Comparison of ENCODE assay signal across 13 mouse cellular contexts in genomic region chr11:4461154-4461553, GRCm38 (mm10). TPM values are rescaled to one million over a fixed set of nuclear protein-coding genes. Genes with fewer than 3 reads are reported as not detected.
DNase-seq lines count a peak whose midpoint lies in the region; ATAC-seq and TF ChIP-seq lines count a peak whose summit lies in the region.
"Had no signal": no experiment of that assay in that cellular context is flagged by ENCODE, and none has a peak within 500 bp of the region (broad histone marks: within the 10 kb centered on the region; RNA-seq: fewer than 3 reads in every experiment).

No protein-coding gene starts in this region.

- no peak for TF ChIP-seq RAD21 in CH12.LX (IDR thresholded peaks at IDR 0.05; ENCODE audit: low read depth, low read length)

- WGBS in hindbrain, embryonic 11.5 days = 29% methylated on average over 12 of the region's 12 CpGs
- WGBS in hindbrain, embryonic 16.5 days = 40% methylated on average over 12 of the region's 12 CpGs
- 23% methylated on average over 12 of the region's 12 CpGs for WGBS in limb, embryonic 10.5 days
- 16% methylated on average over 12 of the region's 12 CpGs for WGBS in liver, postnatal 0 days (ENCODE audit: insufficient replicate concordance)

- H3K27me3 ChIP-seq in hindbrain, embryonic 11.5 days (ENCODE audit: control insufficient read depth, insufficient read depth, low read length) = no peaks in the 10 kb centered on the region
- H3K27me3 ChIP-seq in hindbrain, embryonic 16.5 days (replicated peaks; ENCODE audit: control insufficient read depth, insufficient read depth, low read length) = no peaks in the 10 kb centered on the region
- no peaks in the 10 kb centered on the region for H3K27me3 ChIP-seq in CH12.LX (replicated peaks)
- H3K27me3 ChIP-seq in limb, embryonic 10.5 days (ENCODE audit: low read depth, poor library complexity, severe bottlenecking) = no peaks in the 10 kb centered on the region
- H3K27me3 ChIP-seq in liver, postnatal 0 days (ENCODE audit: insufficient read depth, low read length) = no peaks in the 10 kb centered on the region
- H3K27me3 ChIP-seq: forebrain, embryonic 15.5 days; hindbrain, embryonic 12.5 days had no signal

- H3K9me3 ChIP-seq in hindbrain, embryonic 11.5 days (ENCODE audit: control insufficient read depth, low read length) = no peaks in the 10 kb centered on the region
- no peaks in the 10 kb centered on the region for H3K9me3 ChIP-seq in hindbrain, embryonic 16.5 days (ENCODE audit: control insufficient read depth, low read length)
- H3K9me3 ChIP-seq in CH12.LX (replicated peaks; ENCODE audit: low read length) = no peaks in the 10 kb centered on the region
- H3K9me3 ChIP-seq in limb, embryonic 10.5 days (replicated peaks) = no peaks in the 10 kb centered on the region
- H3K9me3 ChIP-seq in liver, postnatal 0 days (ENCODE audit: low read length) = no peaks in the 10 kb centered on the region
- H3K9me3 ChIP-seq: forebrain, embryonic 15.5 days; hindbrain, embryonic 12.5 days had no signal

- no peak overlapping the region for H3K4me2 ChIP-seq in hindbrain, embryonic 11.5 days (replicated peaks; ENCODE audit: low read depth, low read length)
- no peak overlapping the region for H3K4me2 ChIP-seq in hindbrain, embryonic 16.5 days (ENCODE audit: low read length)
- H3K4me2 ChIP-seq in CH12.LX (ENCODE audit: insufficient read depth, low read depth, poor library complexity, severe bottlenecking) = no peak overlapping the region
- H3K4me2 ChIP-seq in liver, postnatal 0 days (ENCODE audit: low read depth, low read length) = no peak overlapping the region
- H3K4me2 ChIP-seq: forebrain, embryonic 15.5 days; hindbrain, embryonic 12.5 days had no signal

- no peak overlapping the region for H3K27ac ChIP-seq in hindbrain, embryonic 11.5 days (ENCODE audit: low read depth, low read length)
- no peak overlapping the region for H3K27ac ChIP-seq in hindbrain, embryonic 16.5 days (ENCODE audit: low read depth, low read length)
- H3K27ac ChIP-seq in CH12.LX (ENCODE audit: insufficient read depth, low read depth) = no peak overlapping the region
- no peak overlapping the region for H3K27ac ChIP-seq in limb, embryonic 10.5 days
- no peak overlapping the region for H3K27ac ChIP-seq in liver, postnatal 0 days (ENCODE audit: low read depth)
- H3K27ac ChIP-seq: forebrain, embryonic 15.5 days; hindbrain, embryonic 12.5 days had no signal

- H3K36me3 ChIP-seq in hindbrain, embryonic 11.5 days (ENCODE audit: control insufficient read depth, insufficient read depth, low read length) = no peaks in the 10 kb centered on the region
- H3K36me3 ChIP-seq in hindbrain, embryonic 16.5 days (ENCODE audit: control insufficient read depth, insufficient read depth, low read length) = no peaks in the 10 kb centered on the region
- no peaks in the 10 kb centered on the region for H3K36me3 ChIP-seq in CH12.LX (replicated peaks in 1 of 2; ENCODE audit: control insufficient read depth in 1 of 2, insufficient read depth in 1 of 2, low read length in 1 of 2)
- no peaks in the 10 kb centered on the region for H3K36me3 ChIP-seq in limb, embryonic 10.5 days
- H3K36me3 ChIP-seq in liver, postnatal 0 days (replicated peaks; ENCODE audit: insufficient read depth, low read length) = no peaks in the 10 kb centered on the region
- H3K36me3 ChIP-seq: forebrain, embryonic 15.5 days; hindbrain, embryonic 12.5 days had no signal

- in situ Hi-C loops in CH12.LX (cut with MboI; ENCODE audit: low pct_ligation_motif_present, low pct_unique_long_range_greater_than_20kb, low sequenced_read_pairs) = no loop called here

- no peak for TF ChIP-seq POLR2A in CH12.LX (IDR thresholded peaks at IDR 0.05; ENCODE audit: low read depth, low read length)

- TF ChIP-seq CTCF in CH12.LX (conservative IDR thresholded peaks at IDR 0.05 in 1 of 2, IDR thresholded peaks at IDR 0.05 in 1 of 2; ENCODE audit: low read depth in 2 of 2, low read length in 2 of 2) = no peak
- TF ChIP-seq CTCF in liver, postnatal 0 days (IDR thresholded peaks at IDR 0.05; ENCODE audit: low read depth) = no peak

- no peak for TF ChIP-seq EP300 in CH12.LX (IDR thresholded peaks at IDR 0.05; ENCODE audit: low read length)
- no peak for TF ChIP-seq EP300 in liver, postnatal 0 days (IDR thresholded peaks at IDR 0.05; ENCODE audit: low read depth)

- no peaks in the 10 kb centered on the region for H3K79me2 ChIP-seq in CH12.LX (replicated peaks; ENCODE audit: control insufficient read depth, extremely low read depth, insufficient read depth, poor library complexity, severe bottlenecking)

- H3K9ac ChIP-seq in hindbrain, embryonic 11.5 days (ENCODE audit: low read depth, low read length) = no peak overlapping the region
- H3K9ac ChIP-seq in hindbrain, embryonic 16.5 days (ENCODE audit: low read depth, low read length) = no peak overlapping the region
- H3K9ac ChIP-seq in CH12.LX (ENCODE audit: insufficient read depth, low read depth) = no peak overlapping the region
- H3K9ac ChIP-seq in liver, postnatal 0 days (replicated peaks) = no peak overlapping the region
- H3K9ac ChIP-seq: forebrain, embryonic 15.5 days; hindbrain, embryonic 12.5 days had no signal

- no peaks in the 10 kb centered on the region for H3K4me1 ChIP-seq in hindbrain, embryonic 11.5 days (replicated peaks; ENCODE audit: control insufficient read depth, insufficient read depth, low read length)
- H3K4me1 ChIP-seq in hindbrain, embryonic 16.5 days (ENCODE audit: control insufficient read depth, insufficient read depth, low read depth, low read length) = no peaks in the 10 kb centered on the region
- H3K4me1 ChIP-seq in CH12.LX (ENCODE audit: control insufficient read depth in 1 of 2, insufficient read depth in 2 of 2) = peaks cover 16 to 55% of the 10 kb centered on the region in 2 experiments
- peaks cover 7% of the 10 kb centered on the region for H3K4me1 ChIP-seq in limb, embryonic 10.5 days
- H3K4me1 ChIP-seq in liver, postnatal 0 days (ENCODE audit: insufficient read depth) = no peaks in the 10 kb centered on the region
- H3K4me1 ChIP-seq: forebrain, embryonic 15.5 days had no signal

- peak; percentile 25 for DNase-seq in hindbrain, embryonic 11.5 days (ENCODE audit: low spot score)
- DNase-seq in CH12.LX (ENCODE audit: extremely low read depth) (no peak), ZHBTc4 (ENCODE audit: low read depth, low spot score) (peak; percentile 94)
- peak; percentile 62 for DNase-seq in limb, embryonic 10.5 days (ENCODE audit: low spot score)
- DNase-seq in cerebellum, adult 11-12 months = no peak
- no peak for DNase-seq in liver, postnatal 0 days
- no peak for DNase-seq in adrenal gland, postnatal 10 days
- DNase-seq: kidney, postnatal 36 days had no signal

- no peak for ATAC-seq in hindbrain, embryonic 11.5 days (ENCODE audit: low FRiP score)
- ATAC-seq in hindbrain, embryonic 16.5 days = no peak
- ATAC-seq in liver, postnatal 0 days = no peak
- ATAC-seq: forebrain, embryonic 15.5 days had no signal

- dilution Hi-C loops in CH12.LX (cut with MboI; ENCODE audit: extremely low pct_ligation_motif_present, extremely low pct_unique_long_range_greater_than_20kb, low sequenced_read_pairs) = no loop called here

- H3K4me3 ChIP-seq in hindbrain, embryonic 11.5 days (ENCODE audit: low read depth, low read length) = no peak overlapping the region
- no peak overlapping the region for H3K4me3 ChIP-seq in hindbrain, embryonic 16.5 days (ENCODE audit: low read length)
- no peak overlapping the region for H3K4me3 ChIP-seq in CH12.LX (replicated peaks in 1 of 3; ENCODE audit: low read depth in 2 of 3, low read length in 2 of 3, poor library complexity in 1 of 3)
- H3K4me3 ChIP-seq in limb, embryonic 10.5 days = no peak overlapping the region
- no peak overlapping the region for H3K4me3 ChIP-seq in liver, postnatal 0 days (ENCODE audit: low read depth, low read length)
- H3K4me3 ChIP-seq: forebrain, embryonic 15.5 days; hindbrain, embryonic 12.5 days had no signal

TF ChIP-seq in CH12.LX, 34 proteins besides CTCF, POLR2A, EP300 and RAD21:
- TF ChIP-seq MXI1 (IDR thresholded peaks at IDR 0.05; ENCODE audit: low read depth, low read length) (0 out of 2 replicates have a peak, but pooled peaks have one; percentile 28), NRF1 (IDR thresholded peaks at IDR 0.05; ENCODE audit: low read depth, low read length) (no peak)

RNA-seq across cellular contexts. Expression of gene Hormad2, which starts 20.2 kb away (rescaled TPM):
- not detected in 2 replicates for polyA plus RNA-seq in hindbrain, embryonic 11.5 days (2014; fragmentation: Nextera tagmentation; extraction: Ambion mirVana)
- 0.48 TPM in 1 of 2 replicates, not detected in the other for polyA plus RNA-seq in hindbrain, embryonic 16.5 days (2015; fragmentation: Nextera tagmentation; extraction: Ambion mirVana)
- total RNA-seq in CH12.LX (2012; rRNA removed) (not detected in 2 replicates), CH12.LX (2014; rRNA removed) (not detected in 2 replicates)
- polyA plus RNA-seq in CH12.LX (2012; ENCODE audit: insufficient read length, low read depth) = not detected in 2 replicates
- polyA plus RNA-seq in limb, embryonic 10.5 days (2016; fragmentation: Nextera tagmentation; extraction: Ambion mirVana) = 0.78 and 0.99 TPM in 2 replicates
- polyA plus RNA-seq in liver, postnatal 0 days (2015; fragmentation: Nextera tagmentation; extraction: Ambion mirVana) = 0.24 and 0.29 TPM in 2 replicates
- total RNA-seq in adrenal gland, postnatal 10 days (2021) = 1 to 10 TPM; 1.3 to 2.2 TPM
- total RNA-seq: left cerebral cortex, postnatal 14 days had no signal
- polyA plus RNA-seq: forebrain, embryonic 15.5 days; small intestine, adult 2 months had no signal

Comparison
In these comparisons a context has a peak if more than half of its experiments do, and no peak if none do; other contexts are left out.
1. DNase-seq: peak in hindbrain, embryonic 11.5 days (single experiment), ZHBTc4 (single experiment) and limb, embryonic 10.5 days (single experiment); none in CH12.LX (single experiment), cerebellum, adult 11-12 months (single experiment), liver, postnatal 0 days (single experiment) and adrenal gland, postnatal 10 days (single experiment).